Mouse (Mus musculus) MEL (cell line): ENCODE measurements around the gene Ccdc155. TPM values are rescaled to one million over a fixed set of nuclear protein-coding genes. Genes with fewer than 3 reads are reported as not detected.

Experiments
- DNase-seq: peaks from one replicate; pipeline ENCODE4 v3.0.0; 2011; ENCODE audit warnings: low read depth, low spot score
- H3K27ac ChIP-seq: 2 replicates; pipeline ENCODE4 v1.5.1; 2012; ENCODE audit warnings: low read depth, mild to moderate bottlenecking, control low read depth, low read length, moderate library complexity; ENCODE audit not compliant: control insufficient read depth
- H3K27me3 ChIP-seq, 2 experiments: fragments of 150-350 bp in 1 of 2; sonication (generic) in 1 of 2; 2 replicates each; pipeline ENCODE4 v1.6.1; 2012; ENCODE audit warnings: low read length in 2 of 2, mild to moderate bottlenecking in 2 of 2, improper control_type of control experiment in 1 of 2, moderate library complexity in 1 of 2; ENCODE audit not compliant: insufficient read depth in 2 of 2, control insufficient read depth in 1 of 2
- H3K36me3 ChIP-seq, 2 experiments: 2 replicates each; pipeline ENCODE4 v1.6.1; 2012 to 2014; ENCODE audit warnings: low read length in 2 of 2, improper control_type of control experiment in 1 of 2, inconsistent platforms in 1 of 2, mild to moderate bottlenecking in 1 of 2; ENCODE audit not compliant: insufficient read depth in 2 of 2, control insufficient read depth in 1 of 2
- H3K4me1 ChIP-seq, 2 experiments: fragments of 150-350 bp in 1 of 2; sonication (generic) in 1 of 2; 2 replicates each; pipeline ENCODE4 v1.6.1; 2012; ENCODE audit warnings: low read length in 2 of 2, improper control_type of control experiment in 1 of 2, mild to moderate bottlenecking in 1 of 2; ENCODE audit not compliant: insufficient read depth in 2 of 2, control insufficient read depth in 1 of 2
- H3K4me3 ChIP-seq, 2 experiments: fragments of 150-350 bp in 1 of 2; sonication (generic) in 1 of 2; 2 replicates each; pipeline ENCODE4 v1.5.1; 2012; ENCODE audit warnings: low read depth in 2 of 2, low read length in 2 of 2, mild to moderate bottlenecking in 2 of 2, moderate library complexity in 2 of 2, control low read depth in 1 of 2, improper control_type of control experiment in 1 of 2; ENCODE audit not compliant: control insufficient read depth in 1 of 2, insufficient read depth in 1 of 2
- H3K79me2 ChIP-seq: 2 replicates; pipeline ENCODE4 v1.6.1; 2012; ENCODE audit warnings: mild to moderate bottlenecking, low read length, moderate library complexity; ENCODE audit not compliant: control insufficient read depth, poor library complexity, insufficient read depth
- H3K9ac ChIP-seq: 2 replicates; pipeline ENCODE4 v1.6.1; 2012; ENCODE audit warnings: low read depth, mild to moderate bottlenecking, control low read depth, low read length, moderate library complexity; ENCODE audit not compliant: control insufficient read depth, poor library complexity, severe bottlenecking
- H3K9me3 ChIP-seq: fragments of 150-350 bp; sonication (generic); replicated peaks from 2 replicates; pipeline ENCODE4 v1.6.1; 2012; ENCODE audit warnings: mild to moderate bottlenecking, low read length, improper control_type of control experiment, moderate library complexity; ENCODE audit not compliant: insufficient read depth
- CHD1 ChIP-seq: IDR thresholded peaks from 2 replicates; pipeline ENCODE4 v1.6.1; 2012; ENCODE audit warnings: low read depth, mild to moderate bottlenecking, inconsistent platforms, low read length, improper control_type of control experiment
- E2F4 ChIP-seq: IDR thresholded peaks from 2 replicates; pipeline ENCODE4 v1.6.1; 2011; ENCODE audit warnings: low read depth, low read length, improper control_type of control experiment, borderline replicate concordance
- EP300 ChIP-seq, 2 experiments: IDR thresholded peaks; 2 replicates each; pipeline ENCODE4 v1.6.1; 2011; ENCODE audit warnings: improper control_type of control experiment in 2 of 2, low read length in 2 of 2, low read depth in 1 of 2, mild to moderate bottlenecking in 1 of 2
- HCFC1 ChIP-seq: IDR thresholded peaks from 2 replicates; pipeline ENCODE4 v1.6.1; 2012; ENCODE audit warnings: low read depth, mild to moderate bottlenecking, inconsistent platforms, low read length, improper control_type of control experiment, moderate library complexity
- JUND ChIP-seq: IDR thresholded peaks from 2 replicates; pipeline ENCODE4 v1.6.1; 2011; ENCODE audit warnings: low read depth, mild to moderate bottlenecking, improper control_type of control experiment, low read length
- MYC ChIP-seq: IDR thresholded peaks from 2 replicates; pipeline ENCODE4 v1.6.1; 2011; ENCODE audit warnings: low read depth, mild to moderate bottlenecking, low read length, improper control_type of control experiment, moderate library complexity
- NELFE ChIP-seq: IDR thresholded peaks from 2 replicates; pipeline ENCODE4 v1.6.1; 2011; ENCODE audit warnings: low read depth, low read length, improper control_type of control experiment
- NRF1 ChIP-seq: IDR thresholded peaks from 2 replicates; pipeline ENCODE4 v1.6.1; 2014; ENCODE audit warnings: low read depth, mild to moderate bottlenecking, inconsistent platforms, low read length, improper control_type of control experiment, moderate library complexity; ENCODE audit not compliant: poor library complexity, insufficient read depth, severe bottlenecking
- POLR2AphosphoS5 ChIP-seq: IDR thresholded peaks from 2 replicates; pipeline ENCODE4 v1.6.1; 2012; ENCODE audit warnings: low read depth, borderline replicate concordance, mild to moderate bottlenecking, inconsistent platforms, low read length, moderate library complexity, mixed read lengths
- RAD21 ChIP-seq: IDR thresholded peaks from 2 replicates; pipeline ENCODE4 v1.6.1; 2011; ENCODE audit warnings: mild to moderate bottlenecking, low read depth, low read length, improper control_type of control experiment
- RCOR1 ChIP-seq: IDR thresholded peaks from 2 replicates; pipeline ENCODE4 v1.6.1; 2012; ENCODE audit warnings: low read depth, mild to moderate bottlenecking, inconsistent platforms, low read length, improper control_type of control experiment
- SMC3 ChIP-seq: IDR thresholded peaks from 2 replicates; pipeline ENCODE4 v1.6.1; 2011; ENCODE audit warnings: low read depth, low read length, improper control_type of control experiment
- TAL1 ChIP-seq: IDR thresholded peaks from 2 replicates; pipeline ENCODE4 v1.6.1; 2012; ENCODE audit warnings: mild to moderate bottlenecking, inconsistent platforms, low read length, moderate library complexity, mixed read lengths
- TCF12 ChIP-seq: IDR thresholded peaks from 2 replicates; pipeline ENCODE4 v1.6.1; 2014; ENCODE audit warnings: low read depth, mild to moderate bottlenecking, inconsistent platforms, low read length, improper control_type of control experiment, moderate library complexity
- USF1 ChIP-seq: IDR thresholded peaks from 2 replicates; pipeline ENCODE4 v1.6.1; 2014; ENCODE audit warnings: low read depth, mild to moderate bottlenecking, inconsistent platforms, low read length, improper control_type of control experiment, moderate library complexity
- USF2 ChIP-seq, 2 experiments: IDR thresholded peaks; 2 replicates each; pipeline ENCODE4 v1.6.1; 2011 to 2012; ENCODE audit warnings: improper control_type of control experiment in 2 of 2, low read length in 2 of 2, borderline replicate concordance in 1 of 2, inconsistent platforms in 1 of 2, low read depth in 1 of 2, mild to moderate bottlenecking in 1 of 2; ENCODE audit not compliant: insufficient read depth in 1 of 2
- ZC3H11A ChIP-seq: IDR thresholded peaks from 2 replicates; pipeline ENCODE4 v1.6.1; 2012; ENCODE audit warnings: low read depth, mild to moderate bottlenecking, inconsistent platforms, low read length, improper control_type of control experiment
- ZKSCAN1 ChIP-seq: IDR thresholded peaks from 2 replicates; pipeline ENCODE4 v1.6.1; 2012; ENCODE audit warnings: low read depth, mild to moderate bottlenecking, inconsistent platforms, low read length, improper control_type of control experiment, moderate library complexity
- ZNF384 ChIP-seq: IDR thresholded peaks from 2 replicates; pipeline ENCODE4 v1.6.1; 2012; ENCODE audit warnings: low read depth, mild to moderate bottlenecking, inconsistent platforms, low read length, improper control_type of control experiment
- polyA plus RNA-seq, 2 experiments: library from polyadenylated mRNA; stranded (reverse) in 1 of 2; unstranded in 1 of 2; fragments of >175 nt in 1 of 2; fragments of >200 nt in 1 of 2; gene quantifications; 2 replicates each; pipeline versions ENCODE4 v1.2.1 to v1.2.4; 2012; ENCODE audit warnings: low replicate concordance in 2 of 2, low read depth in 1 of 2; ENCODE audit not compliant: insufficient read length in 2 of 2, insufficient read depth in 1 of 2, missing spikeins in 1 of 2
- total RNA-seq: library from RNA; depleted of rRNA; stranded (reverse); fragments of 300-350 nt; gene quantifications from 2 replicates; pipeline ENCODE4 v1.2.3, GENCODE M21; 2012

The Ccdc155 gene
- total and polyA plus RNA-seq, 3 experiments, result 0.27 to 0.38 TPM; not detected in 1

DNA sequence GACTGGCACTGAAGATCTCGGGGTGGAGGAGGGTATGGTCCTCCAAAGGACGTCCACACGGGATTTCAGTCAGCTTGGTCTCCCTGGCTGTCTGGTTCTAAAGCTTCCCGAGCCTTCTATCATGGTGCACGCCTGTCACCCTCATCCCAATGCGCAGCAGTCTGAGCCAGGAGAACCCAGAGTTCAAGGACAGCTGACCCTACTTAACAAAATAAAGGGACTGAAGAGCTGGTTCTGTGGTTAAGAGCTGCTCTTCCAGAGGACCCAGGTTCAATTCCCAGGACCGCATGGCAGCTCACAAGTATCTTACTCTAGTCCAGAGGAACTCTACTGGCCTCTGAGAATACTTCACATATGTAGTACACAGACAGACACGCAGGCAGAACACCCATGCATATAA is 24.4 kb upstream of the Ccdc155 start:
- Histone ChIP-seq H3K36me3 (0 out of 4 replicates have a peak, but pooled peaks cover 0 to 2% of the 10 kb centered on the region in 2 experiments), H3K9ac (no peak overlapping the region), H3K4me3 (no peak overlapping the region), H3K4me1 (no peaks in the 10 kb centered on the region; a peak in 2 of 4 replicates), H3K27me3 (peaks cover 4 to 5% of the 10 kb centered on the region in 2 experiments), H3K79me2 (no peaks in the 10 kb centered on the region), H3K27ac (no peak overlapping the region), H3K9me3 (no peaks in the 10 kb centered on the region)
- no peak for DNase-seq
- no peak for TF ChIP-seq SMC3
- TF ChIP-seq HCFC1, result no peak
- no peak for TF ChIP-seq ZC3H11A
- no peak for TF ChIP-seq ZNF384
- no peak for TF ChIP-seq ZKSCAN1
- TF ChIP-seq USF1, result no peak
- TF ChIP-seq CHD1, result no peak
- no peak for TF ChIP-seq RCOR1
- no peak for TF ChIP-seq MYC
- TF ChIP-seq NRF1, result no peak

DNA sequence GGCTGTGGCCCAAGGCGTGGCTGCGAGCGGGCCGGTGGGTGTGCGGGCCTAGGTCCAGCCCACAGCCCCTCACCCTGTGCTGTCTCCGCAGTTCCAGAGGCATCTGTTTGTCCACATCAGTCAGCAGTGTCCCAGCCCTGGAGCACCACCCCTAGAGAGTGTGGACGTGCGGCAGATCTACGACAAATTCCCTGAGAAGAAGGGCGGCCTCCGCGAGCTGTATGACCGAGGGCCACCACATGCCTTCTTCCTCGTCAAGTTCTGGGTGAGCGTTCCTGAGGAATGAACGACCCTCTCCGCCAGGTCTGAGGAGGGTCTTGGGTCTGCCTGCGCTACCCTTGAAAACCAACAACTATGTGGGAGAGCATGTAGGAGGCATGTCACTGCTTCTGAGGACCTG is 23.9 kb upstream of the Ccdc155 start:
- Histone ChIP-seq H3K9ac (no peak overlapping the region), H3K79me2 (no peaks in the 10 kb centered on the region), H3K27me3 (peaks cover 4 to 5% of the 10 kb centered on the region in 2 experiments), H3K27ac (no peak overlapping the region), H3K9me3 (no peaks in the 10 kb centered on the region), H3K36me3 (0 out of 4 replicates have a peak, but pooled peaks cover 0 to 2% of the 10 kb centered on the region in 2 experiments), H3K4me3 (no peak overlapping the region)
- no peak for DNase-seq
- TF ChIP-seq EP300 (IDR thresholded peaks at IDR 0.05; ENCODE audit: low read depth in 1 of 2, low read length in 2 of 2) (no peak), NRF1 (no peak), CHD1 (no peak), USF2 (IDR thresholded peaks at IDR 0.05; ENCODE audit: borderline replicate concordance in 1 of 2, insufficient read depth in 1 of 2, low read depth in 1 of 2, low read length in 2 of 2) (no peak)
- TF ChIP-seq, all 39 proteins: peak for 0
- no peaks in the 10 kb centered on the region; a peak in 2 of 4 replicates for H3K4me1 ChIP-seq

DNA sequence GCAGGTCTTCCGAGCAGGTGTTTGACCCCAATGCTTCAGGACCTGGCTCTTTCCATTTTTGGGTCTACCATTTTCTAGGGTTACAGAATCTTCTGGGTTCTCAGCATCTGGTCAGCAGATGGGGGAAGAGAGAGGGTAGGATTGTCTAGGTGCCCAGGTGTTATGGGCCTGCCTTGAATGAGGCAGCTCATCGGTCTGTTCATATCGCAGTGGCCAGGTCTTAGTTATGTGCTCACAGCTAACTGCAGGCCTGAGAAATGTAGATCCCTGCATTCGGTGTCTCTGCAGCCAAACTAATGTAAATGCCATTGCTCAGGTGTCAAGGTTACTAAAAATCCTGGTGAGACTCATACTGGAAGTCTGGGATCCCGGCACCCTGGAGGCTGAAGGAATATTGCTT is 21.7 kb upstream of the Ccdc155 start:
- Histone ChIP-seq H3K4me1 (peaks cover 0 to 2% of the 10 kb centered on the region in 2 experiments; a peak in 1 of 4 replicates), H3K79me2 (no peaks in the 10 kb centered on the region), H3K36me3 (no peaks in the 10 kb centered on the region), H3K9ac (no peak overlapping the region), H3K27me3 (peaks cover 4 to 5% of the 10 kb centered on the region in 2 experiments), H3K4me3 (no peak overlapping the region), H3K27ac (no peak overlapping the region), H3K9me3 (no peaks in the 10 kb centered on the region)
- TF ChIP-seq POLR2AphosphoS5, result no peak
- no peak for TF ChIP-seq E2F4
- TF ChIP-seq ZNF384, result no peak
- no peak for TF ChIP-seq JUND
- TF ChIP-seq TCF12, result no peak
- no peak for TF ChIP-seq RAD21
- no peak for TF ChIP-seq SMC3
- no peak for TF ChIP-seq TAL1
- TF ChIP-seq NELFE, result no peak
- no peak for DNase-seq
